Mouse (Mus musculus): ENCODE data around the gene Acsl6. TPM values are rescaled to one million over a fixed set of nuclear protein-coding genes. Genes with fewer than 3 reads are reported as not detected.
"Not testable (repeated sequence)": the region's sequence is repeated elsewhere in the genome, so short reads cannot be mapped to it uniquely, and the experiment has no call there.

The Acsl6 gene
- total RNA-seq, 2 experiments from 2014 or later = 11.1 to 14.8 TPM

- no peak for DNase-seq
These were observed 87.7 kb downstream of the Acsl6 start for GRCm38 (mm10) chr11:54391326-54391725.

DNA sequence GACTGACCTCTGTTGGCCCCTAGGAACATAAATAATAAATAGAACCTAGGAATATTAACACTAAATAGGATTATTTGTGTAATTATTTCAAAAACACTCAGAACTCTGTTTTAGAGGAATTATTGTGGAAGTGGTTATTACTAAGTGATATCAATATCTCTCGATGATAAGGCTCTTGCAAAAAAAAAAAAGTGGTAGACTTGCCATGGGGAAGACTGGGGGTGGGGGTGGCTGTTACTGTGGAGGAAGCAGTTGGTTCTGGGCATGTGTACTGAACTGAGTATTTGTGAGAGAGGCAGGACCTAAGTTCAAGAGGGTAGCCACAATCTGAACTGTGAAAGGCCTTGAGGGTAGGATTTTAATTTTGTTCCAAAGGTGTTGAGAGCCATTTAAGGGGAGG lies 93.1 kb downstream of the Acsl6 start:
- DNase-seq = no peak

DNA sequence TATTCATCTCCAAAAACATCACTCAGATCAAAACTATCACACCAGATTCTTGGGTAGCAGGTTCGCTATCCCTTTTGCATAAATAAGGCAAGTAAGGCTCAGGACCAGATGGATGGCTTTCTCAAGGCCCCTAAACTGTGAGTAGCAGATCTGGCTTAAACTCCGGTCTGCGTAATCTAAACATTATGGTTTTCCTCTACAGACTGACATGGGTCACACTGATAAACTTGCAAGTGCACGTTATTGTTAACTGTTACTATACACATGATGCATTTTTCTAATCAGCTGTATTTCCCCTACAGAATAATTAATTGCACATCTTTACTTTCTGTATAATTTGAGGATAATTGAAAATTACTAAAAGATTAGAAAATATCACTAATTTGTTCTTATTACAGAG lies 94.5 kb downstream of the Acsl6 start:
- no peak for DNase-seq

GRCm38 (mm10) chr11:54400803-54401202 lies 97.2 kb downstream of the Acsl6 start:
- not testable (repeated sequence) for DNase-seq

DNA sequence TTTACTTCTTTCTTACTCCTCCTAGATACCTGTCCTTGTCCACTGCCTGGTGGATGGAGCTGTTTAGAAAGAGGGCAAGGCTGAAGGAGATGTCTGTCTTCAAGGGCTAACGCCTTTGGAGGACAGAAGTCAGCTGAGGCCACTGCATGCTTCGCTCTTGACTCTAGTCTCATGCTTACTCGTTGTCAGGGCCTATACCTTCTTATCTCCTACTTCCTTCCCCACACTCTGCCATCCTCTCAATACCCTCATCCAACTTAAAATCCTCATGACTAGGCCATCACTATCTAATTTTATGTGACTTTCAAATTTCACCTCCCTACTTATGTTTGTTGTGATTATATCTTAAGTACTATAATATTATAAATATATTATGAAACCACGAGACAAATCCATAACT lies 101.3 kb downstream of the Acsl6 start:
- no peak for DNase-seq

- DNase-seq = no peak
These were observed 103.4 kb downstream of the Acsl6 start for GRCm38 (mm10) chr11:54406930-54407546.

GRCm38 (mm10) chr11:54410612-54411011 lies 107.0 kb downstream of the Acsl6 start:
- DNase-seq = no peak

DNA sequence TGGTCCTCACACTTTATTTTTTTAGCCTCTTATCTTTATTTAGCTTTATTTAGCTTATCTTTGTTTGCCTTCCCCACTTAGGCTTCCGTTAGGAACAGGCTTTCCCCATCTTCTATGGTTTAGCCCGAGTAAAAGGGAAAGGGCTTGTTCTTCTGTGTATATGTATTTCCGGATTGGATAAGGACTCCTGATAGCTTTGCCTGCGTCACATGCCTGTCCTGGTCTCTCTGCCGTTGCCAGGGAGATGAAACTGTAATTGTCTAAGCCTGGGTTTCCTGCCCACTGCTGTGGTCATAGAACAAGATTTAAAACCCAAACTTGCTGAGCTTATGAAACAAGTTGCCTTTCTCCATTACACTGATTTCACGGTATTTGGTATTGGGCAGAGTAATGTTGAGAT lies 109.4 kb downstream of the Acsl6 start:
- peak in 1 of 2 experiments; percentile 11 for DNase-seq

Other genes with a start within 250 kb of the Acsl6 start
- gene Pdlim4, start 234.8 kb upstream of the Acsl6 start, total RNA-seq (2021) = 10 to 100 TPM; 30.2 to 31.9 TPM
- 10 to 100 TPM; 55.4 to 77.7 TPM for gene P4ha2, start 203.7 kb upstream of the Acsl6 start, total RNA-seq (2021)
- not detected for gene Csf2, start 54.1 kb upstream of the Acsl6 start, total RNA-seq (2021)
- gene Il3, start 36.5 kb upstream of the Acsl6 start, total RNA-seq (2021) = not detected
- gene Meikin, start 66.9 kb downstream of the Acsl6 start, total RNA-seq (2021) = not detected
- gene Fnip1, start 134.4 kb downstream of the Acsl6 start, total RNA-seq (2021) = 10 to 100 TPM; 34.7 to 36.4 TPM
- gene Rapgef6, start 219.0 kb downstream of the Acsl6 start, total RNA-seq (2021) = 10 to 100 TPM; 19.7 to 20.9 TPM

Data from heart, adult 18-20 months (tissue).